Mouse (Mus musculus) frontal cortex, postnatal 25 days (tissue): ENCODE results near the gene Smarcd2.
A peak's percentile ranks its signal among the peaks of the same experiment; 100 is the strongest.

Experiments used
- DNase-seq, 2 experiments: peaks; one replicate each; pipeline ENCODE4 v3.0.0; 2022; ENCODE audit warnings: low spot score in 2 of 2

The Smarcd2 gene

DNA sequence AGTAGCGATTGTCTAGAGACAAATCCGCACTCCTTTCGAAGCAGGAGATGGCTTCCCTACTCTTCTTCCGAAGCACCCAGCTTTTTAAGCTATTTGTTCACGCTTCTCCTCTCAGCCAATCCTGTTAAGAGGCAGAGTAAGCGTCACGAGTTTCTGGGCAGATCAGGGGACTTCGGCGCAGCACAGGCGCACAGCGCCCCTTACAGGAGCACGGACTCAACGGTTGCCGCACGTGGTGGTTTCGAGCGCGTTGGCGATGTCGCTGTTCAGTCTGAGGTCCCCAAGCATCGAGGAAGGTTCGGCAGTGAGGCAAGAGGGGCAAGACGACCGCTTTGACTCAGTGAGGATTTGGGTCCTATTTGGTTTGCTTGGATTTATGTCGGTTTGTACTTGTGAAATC lies 3.7 kb upstream of the Smarcd2 start, which contains the start of gene Tcam1:
Gene Tcam1 (plus strand): TSS at position 219 of the 400 bp plus-strand sequence.
- DNase-seq: peak; percentile 91 to 95

DNA sequence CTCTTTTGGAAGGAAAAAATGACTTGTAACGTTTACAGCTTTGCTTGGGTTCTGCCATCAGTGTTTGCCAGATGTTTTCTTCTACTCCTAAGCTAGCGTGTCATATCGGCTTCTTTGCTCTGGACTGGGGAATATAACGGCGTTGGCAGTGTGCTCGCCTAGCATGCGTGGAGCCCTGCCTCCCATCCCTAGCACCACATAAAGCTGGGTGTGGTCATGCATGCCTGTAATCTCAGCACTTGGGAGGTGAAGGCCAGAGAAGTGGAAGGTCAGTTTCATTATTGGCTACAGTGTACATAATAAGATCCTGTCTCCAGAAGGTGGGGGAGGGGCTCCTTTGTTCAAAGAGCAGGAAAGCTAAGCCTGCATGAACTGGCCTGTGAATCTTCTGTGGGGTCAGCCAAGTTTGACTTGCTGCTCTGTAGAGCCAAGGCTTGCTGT lies 2.2 kb upstream of the Smarcd2 start:
- DNase-seq: no peak

DNA sequence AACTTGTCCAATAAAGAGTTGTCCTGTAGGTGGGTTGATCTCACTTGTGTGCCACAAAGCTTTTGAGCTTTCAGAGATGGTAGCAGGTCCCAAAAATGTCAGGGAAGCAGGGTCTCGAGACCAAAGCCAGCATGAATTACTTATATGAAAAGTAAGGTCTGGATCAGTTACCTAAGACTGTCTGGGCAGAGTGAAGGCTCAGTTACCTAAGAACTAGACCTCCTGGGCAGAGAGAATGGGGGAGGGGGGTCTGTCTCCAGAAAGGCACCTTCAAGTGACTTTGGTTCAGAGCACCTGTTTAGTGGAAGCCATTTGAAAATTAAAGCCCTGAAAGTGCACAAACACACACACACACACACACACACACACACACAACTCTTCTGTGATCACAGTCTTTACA lies 1.6 kb upstream of the Smarcd2 start:
- DNase-seq: no peak

DNA sequence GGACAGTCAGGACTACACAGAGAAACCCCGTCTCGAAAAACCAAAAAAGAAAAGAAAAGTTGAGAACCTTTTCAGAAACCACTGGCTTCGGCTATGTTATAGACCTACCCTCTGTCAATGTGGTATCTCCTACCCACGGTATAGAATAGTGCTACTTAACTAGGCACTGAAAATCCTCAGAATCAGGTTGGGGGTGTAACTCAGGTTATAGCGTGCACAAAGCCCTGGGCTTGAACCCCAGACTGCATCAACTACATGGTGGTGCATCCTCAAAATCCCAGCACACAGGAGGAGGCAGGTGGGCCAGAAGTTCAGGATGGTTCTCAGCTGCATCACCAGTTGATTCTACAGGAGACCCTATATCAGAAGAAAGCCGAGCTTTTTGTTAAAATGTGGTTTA lies 1.0 kb upstream of the Smarcd2 start:
- DNase-seq: no peak

DNA sequence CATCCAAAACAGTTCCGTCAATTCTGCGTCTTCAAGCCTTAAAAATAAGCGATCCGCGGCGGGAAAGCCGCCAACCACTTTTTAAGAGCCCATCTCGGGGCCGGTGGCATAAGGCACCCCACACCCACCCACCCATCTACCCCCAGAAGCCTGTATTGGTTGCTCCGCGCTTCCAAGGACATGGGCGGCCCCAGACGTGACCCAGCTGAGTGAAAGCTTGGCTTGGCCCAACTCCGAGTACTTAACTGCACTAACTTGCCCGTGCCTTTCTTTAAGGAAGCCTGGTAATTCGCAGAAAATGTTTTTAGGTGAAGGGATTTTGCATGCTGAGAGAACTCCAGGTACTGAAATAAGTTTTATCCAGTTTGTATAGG lies 526 bp upstream of the Smarcd2 start:
- DNase-seq: no peak

DNA sequence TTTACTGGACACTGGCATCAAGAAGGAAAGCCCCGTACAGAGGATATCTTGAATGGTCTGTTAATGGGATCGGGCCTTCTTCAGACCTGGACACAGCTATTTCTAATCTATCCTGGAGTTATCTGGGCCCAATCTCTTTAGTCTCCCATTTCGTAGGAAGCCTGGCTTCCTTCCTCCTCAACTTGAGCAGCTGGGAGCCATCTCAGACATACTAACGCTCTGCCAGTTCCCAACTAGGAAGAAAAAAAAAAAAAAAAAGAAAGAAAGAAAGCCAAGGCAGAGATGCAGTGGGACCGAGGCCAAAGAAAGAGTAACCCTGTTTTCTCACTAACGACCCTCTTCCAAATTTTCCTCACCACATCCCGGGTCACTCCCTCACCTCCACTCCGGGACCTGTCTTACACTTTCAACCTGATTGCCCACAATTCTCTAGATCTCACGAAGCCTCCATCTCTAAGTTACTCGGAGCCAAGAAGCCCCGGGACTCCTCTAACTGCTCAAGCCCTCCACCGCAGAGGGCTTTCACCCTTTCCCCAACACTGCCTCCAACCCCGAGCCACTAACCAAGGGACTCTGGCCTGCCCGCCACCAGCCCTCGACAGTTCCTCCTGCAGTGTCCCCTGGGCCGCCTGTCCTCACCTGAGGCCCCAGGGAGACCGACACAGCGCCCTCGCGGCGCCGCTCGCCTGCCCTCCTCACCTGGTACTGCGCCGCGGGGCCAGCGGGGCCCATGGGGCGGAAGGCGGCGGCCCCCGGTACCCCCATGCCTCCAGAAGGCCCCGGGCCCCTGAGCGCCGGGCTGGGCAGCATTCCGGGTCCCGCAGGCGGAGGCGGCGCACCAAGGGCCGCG lies 753 bp downstream of the Smarcd2 start:
- DNase-seq: no peak

DNA sequence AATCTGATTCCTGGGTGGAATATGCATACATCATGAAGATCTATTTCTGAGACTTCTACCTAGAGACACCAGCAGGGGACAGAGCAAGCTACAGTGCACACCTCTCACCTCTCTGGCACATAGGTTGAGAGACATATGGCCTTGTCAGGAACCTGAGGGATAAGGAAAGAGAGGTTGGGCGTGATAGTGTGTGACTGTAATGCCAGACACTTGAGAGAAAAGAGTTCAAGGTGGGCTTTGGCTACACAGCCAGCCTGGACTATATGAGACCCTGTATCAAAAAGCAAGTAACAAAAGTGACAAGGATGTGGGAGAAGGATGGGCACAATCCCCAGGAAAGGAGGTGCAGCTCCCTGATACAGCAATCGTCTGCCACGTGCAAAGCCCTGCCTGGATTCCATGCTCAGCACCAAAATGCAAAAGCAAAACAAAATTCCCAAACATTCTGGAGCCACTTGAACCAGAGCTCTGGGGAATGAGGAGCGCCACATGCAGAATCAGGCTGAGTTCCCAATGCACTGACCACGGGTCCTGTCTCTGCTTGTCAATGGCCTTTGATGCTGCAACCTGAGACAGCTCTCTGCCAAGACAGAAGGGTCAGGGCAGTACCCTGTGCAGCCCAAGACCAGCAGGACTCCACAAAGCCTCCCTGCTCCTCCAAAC lies 1.5 kb downstream of the Smarcd2 start:
- DNase-seq: no peak

DNA sequence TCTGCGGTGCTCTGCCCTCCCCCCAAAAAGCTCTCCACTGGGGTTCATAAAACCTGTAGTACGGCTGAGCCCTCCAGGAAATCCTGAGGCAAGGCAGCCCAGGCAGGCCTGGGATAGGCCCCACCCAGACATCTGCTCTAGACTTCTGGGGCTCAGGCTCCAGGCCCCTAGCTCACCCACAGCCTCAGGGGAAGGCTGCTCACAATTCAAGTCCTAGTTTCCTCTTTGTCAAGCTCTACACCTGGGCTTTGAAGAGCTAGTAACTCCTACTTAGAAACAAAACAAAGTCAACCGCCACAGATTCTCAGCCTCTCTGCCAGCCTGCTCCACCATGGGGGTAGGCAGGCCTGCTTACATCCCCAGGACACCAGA lies 3.7 kb downstream of the Smarcd2 start:
- DNase-seq: no peak

DNA sequence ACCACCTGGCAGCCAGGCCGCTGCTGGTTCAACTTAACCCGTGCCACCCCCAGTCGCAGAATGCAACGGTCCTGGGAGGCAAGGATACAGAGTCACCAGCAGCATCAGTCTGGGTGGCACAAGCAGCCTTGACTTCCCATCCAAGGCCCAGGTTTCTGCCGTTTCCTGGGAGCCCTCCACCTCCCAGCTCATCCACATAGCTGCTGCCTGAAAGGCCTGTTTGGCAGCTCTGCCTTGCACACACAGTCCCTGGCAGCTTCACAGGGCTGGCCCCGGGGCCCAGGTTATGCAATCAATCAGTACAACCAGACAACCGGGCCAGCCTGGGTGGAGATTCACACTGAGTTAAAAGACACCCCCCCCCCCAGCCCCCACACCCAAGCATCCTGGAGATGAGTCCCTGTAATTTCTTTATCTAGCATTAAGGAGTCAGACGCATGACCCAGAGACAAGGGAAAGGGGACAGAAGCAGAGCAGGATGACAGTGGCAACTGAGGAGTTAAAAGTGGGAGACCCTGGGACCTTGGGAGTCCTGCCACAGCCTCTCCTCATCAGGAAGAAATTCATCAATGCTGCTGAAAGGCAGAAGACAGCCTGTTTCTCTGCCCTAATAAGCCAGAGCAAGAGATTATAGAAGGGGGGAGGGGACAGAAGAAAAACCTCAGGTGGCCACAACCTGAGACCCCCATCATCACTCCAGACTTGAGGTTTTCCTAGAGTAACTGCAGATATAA lies 4.3 kb downstream of the Smarcd2 start:
- DNase-seq: no peak

DNA sequence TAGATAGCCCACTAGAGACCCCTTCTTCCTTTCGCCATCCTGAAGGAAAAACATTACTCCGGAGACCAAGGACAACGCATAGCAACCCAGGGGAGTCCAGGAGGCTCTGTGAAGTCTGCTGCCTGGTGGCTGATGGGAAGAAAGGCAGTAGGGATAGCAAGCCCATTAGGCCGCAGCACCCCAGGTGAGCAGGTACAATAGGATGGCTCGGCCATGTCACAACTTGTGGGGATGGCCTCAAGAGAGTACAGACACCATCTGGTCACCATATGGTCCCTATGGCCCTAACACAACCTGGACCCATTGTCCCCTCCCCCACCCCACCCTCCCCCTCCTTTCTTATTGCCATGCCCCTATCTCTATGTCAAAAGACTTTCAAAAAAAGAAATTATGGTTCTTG lies 4.9 kb downstream of the Smarcd2 start:
- DNase-seq: no peak

DNA sequence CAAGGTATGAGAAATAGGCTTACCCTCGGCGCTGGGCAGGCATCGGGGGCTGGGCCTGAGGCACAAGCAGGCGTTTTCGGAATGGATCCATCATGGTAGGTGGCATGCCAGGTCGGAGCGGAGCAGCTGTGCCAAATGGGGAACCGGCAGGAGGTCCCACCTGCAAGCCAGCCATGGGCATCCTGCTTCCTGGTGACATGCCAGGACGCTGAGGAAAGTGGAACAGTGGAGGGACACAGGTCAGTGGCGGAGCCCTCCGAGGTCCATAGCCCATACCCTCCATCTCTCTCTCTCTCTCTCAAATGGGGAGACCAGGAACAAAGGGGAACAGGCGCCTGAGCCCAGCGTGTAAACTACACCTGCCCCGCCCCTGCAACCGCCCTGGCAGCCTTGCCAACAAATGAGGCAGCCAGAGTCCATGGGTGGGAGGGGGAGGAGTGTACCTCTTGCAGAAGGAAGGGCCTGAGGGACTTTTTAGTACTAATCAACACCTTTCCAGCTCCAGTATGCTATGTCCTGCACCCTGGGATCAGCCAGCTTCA lies 5.4 kb downstream of the Smarcd2 start:
- no peak for DNase-seq

DNA sequence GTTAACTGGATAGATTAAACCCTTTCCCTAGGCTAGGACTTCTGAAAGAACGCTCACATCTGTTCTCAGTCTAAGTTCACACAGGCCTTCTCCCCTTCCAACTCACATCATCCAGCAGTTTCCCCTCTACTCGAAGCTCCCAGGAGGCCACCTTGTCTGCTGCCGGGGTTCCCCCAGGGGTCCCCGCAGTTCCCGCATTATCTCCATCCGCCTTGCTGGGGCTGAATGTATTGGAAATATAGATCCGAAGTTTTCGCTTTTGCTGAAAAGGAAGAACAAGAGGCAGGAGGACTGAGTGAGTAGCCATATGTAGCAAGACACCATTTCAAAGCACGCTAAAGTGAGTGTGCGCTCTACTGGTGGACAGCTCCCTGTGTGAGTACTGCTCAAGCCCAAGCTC lies 6.3 kb downstream of the Smarcd2 start:
- DNase-seq: no peak

DNA sequence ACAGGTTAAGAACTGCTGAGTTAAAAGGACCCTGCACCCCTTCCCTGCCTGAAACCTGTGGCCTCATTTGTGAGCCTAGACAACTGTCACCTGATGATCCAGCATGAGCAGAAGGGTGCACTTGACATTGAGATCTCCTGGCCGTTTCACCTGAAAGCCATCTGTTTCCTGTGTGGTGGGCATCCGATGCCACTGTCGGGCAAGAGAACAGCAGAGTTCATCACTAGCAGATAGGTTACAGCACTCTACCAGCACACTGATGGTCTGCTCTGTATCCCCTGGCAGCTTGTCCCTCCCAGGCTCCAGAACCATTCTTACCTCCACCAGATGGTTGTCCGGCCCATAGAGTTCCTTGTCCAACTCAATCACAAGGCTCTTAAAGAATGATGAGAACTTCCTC lies 7.2 kb downstream of the Smarcd2 start:
- no peak for DNase-seq

DNA sequence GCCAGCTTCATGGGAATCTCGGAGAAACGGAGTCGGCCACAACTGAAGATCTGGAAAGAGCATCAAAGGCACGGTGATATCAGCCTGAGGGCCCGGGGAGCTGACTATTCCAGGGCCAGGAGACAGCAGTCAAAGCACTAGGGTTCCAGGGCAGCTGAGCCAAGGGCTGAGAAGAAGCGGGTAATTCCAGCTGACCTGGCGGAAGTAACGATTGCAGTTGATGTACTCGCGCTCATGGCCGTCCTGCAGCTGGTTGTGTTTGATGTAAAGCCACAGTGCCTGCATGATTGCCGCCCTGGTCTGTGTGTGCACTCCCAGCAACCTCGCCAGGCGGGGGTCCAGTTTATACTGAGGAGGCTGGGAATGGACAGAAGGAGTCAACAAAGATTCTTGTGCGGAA lies 7.8 kb downstream of the Smarcd2 start:
- no peak for DNase-seq

DNA sequence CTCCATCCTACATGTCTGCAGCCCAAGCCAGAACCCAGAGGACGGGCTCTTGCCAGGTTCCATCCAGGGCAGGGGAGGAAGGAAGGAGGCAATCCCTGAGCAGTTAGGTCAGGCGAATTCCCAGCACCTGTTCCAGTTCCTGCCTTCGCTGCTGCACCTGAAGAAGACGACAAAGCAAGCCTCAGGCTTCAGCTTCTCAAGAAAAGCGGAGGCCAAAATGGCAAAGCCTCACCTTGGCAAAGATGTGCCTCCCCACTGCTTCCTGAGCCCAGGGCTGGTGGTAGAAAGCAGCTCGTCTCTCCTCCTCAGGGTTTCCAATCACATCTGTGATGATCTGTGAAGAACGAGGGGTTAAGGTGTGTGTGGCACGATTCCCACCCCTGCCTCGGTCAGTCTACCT lies 8.8 kb downstream of the Smarcd2 start:
- no peak for DNase-seq

DNA sequence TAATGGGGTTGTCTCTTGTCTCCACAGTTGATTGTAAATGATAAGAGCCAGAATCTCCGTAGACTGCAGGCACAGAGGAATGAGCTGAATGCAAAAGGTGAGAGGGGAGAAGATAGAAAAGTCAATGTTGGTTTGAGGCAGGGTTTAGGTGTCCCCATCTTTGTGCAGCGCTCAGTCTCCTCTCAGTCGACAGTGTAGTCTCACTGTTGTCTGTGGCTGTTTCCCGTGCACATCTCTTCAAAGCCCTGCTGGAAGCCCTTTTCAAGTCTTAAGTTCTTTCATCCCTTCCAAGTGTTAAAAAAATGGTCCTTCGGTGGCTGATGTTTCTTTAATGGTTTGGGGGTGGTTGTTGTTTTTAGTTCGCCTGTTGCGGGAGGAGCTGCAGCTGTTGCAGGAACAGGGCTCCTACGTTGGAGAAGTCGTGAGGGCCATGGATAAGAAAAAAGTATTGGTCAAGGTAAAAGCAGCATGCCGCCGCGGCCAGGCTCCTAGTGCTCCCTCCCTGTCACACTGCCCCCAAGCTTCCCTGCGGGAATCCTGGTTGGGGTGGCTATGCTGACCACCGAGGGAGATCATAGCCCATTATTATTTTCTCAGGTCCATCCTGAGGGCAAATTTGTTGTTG lies 11.8 kb downstream of the Smarcd2 start:
- no peak for DNase-seq

DNA sequence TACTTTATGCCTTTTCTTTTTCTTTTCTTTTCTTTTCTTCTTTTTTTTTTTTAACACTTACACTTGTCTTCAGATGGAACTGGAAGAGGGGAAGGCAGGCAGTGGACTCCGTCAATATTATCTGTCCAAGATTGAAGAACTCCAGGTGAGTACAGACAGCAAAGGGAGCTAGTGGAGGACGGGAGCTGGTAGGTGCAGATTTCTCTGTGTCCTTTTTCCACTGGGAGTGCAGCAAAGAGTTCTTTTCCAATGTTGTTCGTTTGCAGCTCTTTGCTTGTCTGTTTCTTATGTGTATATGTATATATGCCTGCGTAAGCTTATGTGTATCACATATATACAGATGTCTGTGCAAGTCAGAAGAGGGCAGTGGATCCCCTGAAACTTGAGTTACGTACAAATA lies 16.0 kb downstream of the Smarcd2 start:
- DNase-seq: no peak

DNA sequence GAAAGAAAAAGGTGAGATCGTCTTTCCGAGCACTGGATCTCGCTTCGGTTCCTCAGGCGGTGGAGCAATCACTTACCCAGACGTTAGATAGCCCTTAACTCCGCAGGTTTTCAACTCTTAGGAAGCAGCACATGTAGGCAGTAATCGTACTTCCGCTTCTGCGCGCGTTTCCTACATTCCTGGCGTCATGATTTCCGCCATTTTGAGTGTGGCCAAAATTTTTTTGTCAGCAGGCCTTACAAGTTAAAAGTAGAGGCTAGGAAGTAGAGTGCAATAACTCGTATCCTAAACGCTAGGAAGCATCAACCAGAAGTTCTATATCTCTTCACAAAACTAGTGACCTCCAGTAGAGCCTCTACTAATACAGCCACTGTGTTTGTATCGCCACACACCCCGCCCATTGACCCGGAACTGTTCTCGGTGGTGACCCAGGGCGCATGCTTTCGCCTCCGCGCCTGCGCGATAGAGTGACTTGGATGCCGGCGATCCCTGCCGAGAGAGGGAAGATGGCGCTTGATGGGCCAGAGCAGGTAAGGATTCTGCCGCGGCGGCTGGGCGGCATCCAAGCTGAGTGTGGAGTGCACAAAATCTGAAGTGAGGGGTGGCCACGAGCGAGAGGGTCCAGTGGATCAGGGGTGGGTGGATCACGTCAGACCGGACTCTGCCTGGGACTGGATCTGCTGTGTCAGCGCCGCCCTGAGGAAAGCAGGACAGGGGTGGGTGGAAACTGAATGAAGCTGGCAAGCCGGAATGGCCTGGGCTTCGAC lies 16.9 kb downstream of the Smarcd2 start, which contains the start of the genes Ftsj3 and Psmc5:
Gene Ftsj3 (minus strand): TSS at position 395 of the 767 bp plus-strand sequence.
Gene Psmc5 (plus strand): TSS at position 470 of the 767 bp plus-strand sequence.
- peak; percentile 97 to 98 for DNase-seq

DNA sequence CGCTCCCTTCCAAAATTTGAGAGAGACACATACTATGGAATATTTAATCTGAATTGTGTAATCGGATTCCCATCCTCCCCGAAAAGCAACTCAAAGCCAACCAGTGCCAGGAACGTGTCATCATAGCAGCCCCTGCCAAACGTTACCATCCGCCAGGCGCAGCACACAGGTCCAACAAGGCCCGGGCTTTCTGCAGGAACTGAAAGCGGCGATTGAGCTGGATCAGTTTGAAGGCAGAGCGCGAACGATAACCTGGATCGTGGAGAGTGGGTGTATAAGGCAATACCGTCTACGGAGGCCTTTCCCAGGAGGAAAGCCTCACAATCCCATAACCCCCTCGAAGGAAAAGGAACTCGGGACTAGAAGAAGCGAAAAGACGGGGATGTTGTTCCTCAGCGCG lies 17.6 kb downstream of the Smarcd2 start:
- DNase-seq: no peak

DNA sequence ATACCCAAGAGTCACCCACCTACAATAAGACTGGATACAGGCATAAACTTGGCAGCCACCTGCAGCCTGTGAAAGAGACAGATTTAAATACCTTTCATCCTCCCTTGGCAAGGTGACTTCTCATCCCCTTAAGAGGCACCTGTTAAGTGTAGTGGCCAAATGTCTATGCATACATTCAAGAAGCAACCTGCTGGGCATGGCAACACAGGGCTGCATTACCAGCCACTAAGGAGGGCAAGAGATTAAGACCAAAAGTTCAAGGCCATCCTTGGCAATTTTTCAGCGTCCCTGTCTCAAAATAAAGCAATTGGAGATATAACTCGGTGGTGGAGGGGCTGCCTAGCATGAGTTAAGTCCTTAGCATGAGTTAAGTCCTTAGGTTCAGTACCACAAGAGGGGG lies 18.0 kb downstream of the Smarcd2 start:
- DNase-seq: no peak

DNA sequence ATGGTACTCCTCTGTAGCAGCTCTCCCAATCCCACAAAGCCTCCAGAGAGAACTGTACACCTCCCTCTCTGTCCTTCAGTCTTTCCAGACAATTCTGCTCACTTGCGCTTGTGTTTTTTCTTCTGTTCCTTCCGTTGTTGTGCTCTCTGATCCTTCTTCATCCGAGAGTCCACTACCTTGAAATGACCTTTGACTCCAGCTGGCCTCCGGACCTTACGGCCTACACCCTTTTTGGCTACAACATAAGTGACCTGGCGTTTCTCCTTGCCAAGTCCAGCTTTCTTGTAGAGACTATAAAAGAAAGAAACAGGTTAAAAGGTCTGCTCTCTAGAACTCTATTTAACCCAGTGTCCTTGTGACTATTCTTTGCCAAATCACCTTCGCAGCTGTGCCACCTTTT lies 23.4 kb downstream of the Smarcd2 start:
- DNase-seq: no peak
